Mouse (Mus musculus) ES-CJ7 (cell line): ENCODE results near the gene Fastkd5.

ENCODE experiments used
- DNase-seq: peaks from one replicate; pipeline ENCODE4 v3.0.0; 2011; ENCODE audit warnings: low read depth, low spot score

Fastkd5 gene

GRCm38 (mm10) chr2:130634006-130634738, 4.3 kb upstream of the Fastkd5 start:
- no peak for DNase-seq

GRCm38 (mm10) chr2:130632887-130633675, 3.3 kb upstream of the Fastkd5 start:
- DNase-seq: peak; percentile 68

- DNase-seq: no peak
Measured at GRCm38 (mm10) chr2:130632416-130632815, 2.6 kb upstream of the Fastkd5 start.

- no peak for DNase-seq
Measured at GRCm38 (mm10) chr2:130629080-130629838, 568 bp downstream of the Fastkd5 start.

GRCm38 (mm10) chr2:130628424-130628823, 1.4 kb downstream of the Fastkd5 start:
- DNase-seq: peak; percentile 79

- no peak for DNase-seq
Measured at GRCm38 (mm10) chr2:130618972-130619371, 10.9 kb downstream of the Fastkd5 start.

GRCm38 (mm10) chr2:130613091-130613490, 16.7 kb downstream of the Fastkd5 start:
- peak; percentile 64 for DNase-seq

- no peak for DNase-seq
Measured at GRCm38 (mm10) chr2:130602195-130602594, 27.6 kb downstream of the Fastkd5 start.

- no peak for DNase-seq
Measured at GRCm38 (mm10) chr2:130598399-130598798, 31.4 kb downstream of the Fastkd5 start.

- DNase-seq: peak; percentile 51
Measured at GRCm38 (mm10) chr2:130597601-130598010, 32.2 kb downstream of the Fastkd5 start.

GRCm38 (mm10) chr2:130595596-130595995, 34.2 kb downstream of the Fastkd5 start:
- no peak for DNase-seq

- DNase-seq: no peak
Measured at GRCm38 (mm10) chr2:130591016-130591415, 38.8 kb downstream of the Fastkd5 start.

GRCm38 (mm10) chr2:130589761-130590160, 40.1 kb downstream of the Fastkd5 start:
- no peak for DNase-seq

GRCm38 (mm10) chr2:130589157-130589556, 40.7 kb downstream of the Fastkd5 start:
- DNase-seq: peak; percentile 28

GRCm38 (mm10) chr2:130588373-130588772, 41.5 kb downstream of the Fastkd5 start:
- DNase-seq: no peak

GRCm38 (mm10) chr2:130586016-130586415, 43.8 kb downstream of the Fastkd5 start:
- DNase-seq: no peak

GRCm38 (mm10) chr2:130583902-130584560, 45.8 kb downstream of the Fastkd5 start:
- DNase-seq: no peak

- no peak for DNase-seq
Measured at GRCm38 (mm10) chr2:130582552-130582951, 47.3 kb downstream of the Fastkd5 start, which contains the start of gene Avp. Avp (minus strand) TSS chr2:130582554.

GRCm38 (mm10) chr2:130581201-130581600, 48.6 kb downstream of the Fastkd5 start:
- no peak for DNase-seq

- peak; percentile 37 for DNase-seq
Measured at GRCm38 (mm10) chr2:130579791-130580190, 50.0 kb downstream of the Fastkd5 start.

- DNase-seq: peak; percentile 60
Measured at GRCm38 (mm10) chr2:130578148-130578547, 51.7 kb downstream of the Fastkd5 start.
